Mouse (Mus musculus): ENCODE data around the gene Cdk14. TPM values are rescaled to one million over a fixed set of nuclear protein-coding genes. Genes with fewer than 3 reads are reported as not detected.

The Cdk14 gene
- polyA plus RNA-seq, 1 experiment from 2014 or later: 10.8 TPM

- no peak overlapping the region for H3K4me2 ChIP-seq
- no peak overlapping the region for H3K9ac ChIP-seq
- H3K4me3 ChIP-seq: no peak overlapping the region
- H3K27me3 ChIP-seq (replicated peaks): no peaks in the 10 kb centered on the region
- no peak overlapping the region for H3K27ac ChIP-seq (replicated peaks)
- WGBS: 71% methylated on average over 7 of the region's 7 CpGs
- peaks cover 5% of the 10 kb centered on the region for H3K4me1 ChIP-seq
- no peaks in the 10 kb centered on the region for H3K9me3 ChIP-seq
- ATAC-seq (ENCODE audit: extremely low read depth, insufficient number of reproducible peaks, low FRiP score, low TSS enrichment): no peak
- peaks cover 7% of the 10 kb centered on the region; the same call in 1 of the 2 replicates for H3K36me3 ChIP-seq
Measured at GRCm38 (mm10) chr5:5012521-5013346, 407.4 kb downstream of the Cdk14 start.

GRCm38 (mm10) chr5:5008153-5008745, 411.9 kb downstream of the Cdk14 start:
- H3K4me2 ChIP-seq: no peak overlapping the region
- H3K9me3 ChIP-seq: no peaks in the 10 kb centered on the region
- no peak for ATAC-seq (ENCODE audit: extremely low read depth, insufficient number of reproducible peaks, low FRiP score, low TSS enrichment)
- H3K4me3 ChIP-seq: no peak overlapping the region
- peaks cover 7% of the 10 kb centered on the region; the same call in 1 of the 2 replicates for H3K36me3 ChIP-seq
- no peak overlapping the region for H3K9ac ChIP-seq
- no peaks in the 10 kb centered on the region for H3K27me3 ChIP-seq (replicated peaks)
- H3K27ac ChIP-seq (replicated peaks): no peak overlapping the region
- H3K4me1 ChIP-seq: no peaks in the 10 kb centered on the region
- 80% methylated on average over 4 of the region's 4 CpGs for WGBS

GRCm38 (mm10) chr5:5007489-5008152, 412.5 kb downstream of the Cdk14 start:
- Histone ChIP-seq H3K4me1 (no peaks in the 10 kb centered on the region), H3K27ac (replicated peaks) (no peak overlapping the region), H3K9ac (no peak overlapping the region), H3K27me3 (replicated peaks) (no peaks in the 10 kb centered on the region), H3K9me3 (no peaks in the 10 kb centered on the region), H3K4me3 (no peak overlapping the region), H3K4me2 (no peak overlapping the region), H3K36me3 (peaks cover 7% of the 10 kb centered on the region; the same call in 1 of the 2 replicates)
- 77% methylated on average over 15 of the region's 15 CpGs for WGBS
- ATAC-seq (ENCODE audit: extremely low read depth, insufficient number of reproducible peaks, low FRiP score, low TSS enrichment): no peak

- no peak overlapping the region for H3K4me2 ChIP-seq
- WGBS: 82% methylated on average over 1 of the region's 1 CpGs
- no peak for ATAC-seq (ENCODE audit: extremely low read depth, insufficient number of reproducible peaks, low FRiP score, low TSS enrichment)
- H3K9me3 ChIP-seq: no peaks in the 10 kb centered on the region
- H3K4me3 ChIP-seq: no peak overlapping the region
- no peak overlapping the region for H3K9ac ChIP-seq
- no peaks in the 10 kb centered on the region for H3K27me3 ChIP-seq (replicated peaks)
- no peak overlapping the region for H3K27ac ChIP-seq (replicated peaks)
- no peaks in the 10 kb centered on the region for H3K4me1 ChIP-seq
- peaks cover 7% of the 10 kb centered on the region; the same call in 1 of the 2 replicates for H3K36me3 ChIP-seq
Measured at GRCm38 (mm10) chr5:5005633-5006032, 414.5 kb downstream of the Cdk14 start.

GRCm38 (mm10) chr5:5004740-5005139, 415.4 kb downstream of the Cdk14 start:
- Histone ChIP-seq H3K27me3 (replicated peaks) (no peaks in the 10 kb centered on the region), H3K4me2 (no peak overlapping the region), H3K9ac (no peak overlapping the region), H3K4me1 (no peaks in the 10 kb centered on the region), H3K9me3 (no peaks in the 10 kb centered on the region), H3K4me3 (no peak overlapping the region), H3K27ac (replicated peaks) (no peak overlapping the region), H3K36me3 (peaks cover under 1% of the 10 kb centered on the region; the same call in 1 of the 2 replicates)
- WGBS: 79% methylated on average over 2 of the region's 2 CpGs
- no peak for ATAC-seq (ENCODE audit: extremely low read depth, insufficient number of reproducible peaks, low FRiP score, low TSS enrichment)

GRCm38 (mm10) chr5:4993192-4993601, 426.9 kb downstream of the Cdk14 start:
- H3K27ac ChIP-seq (replicated peaks): no peak overlapping the region
- H3K9ac ChIP-seq: no peak overlapping the region
- H3K27me3 ChIP-seq (replicated peaks): no peaks in the 10 kb centered on the region
- 67% methylated on average over 4 of the region's 4 CpGs for WGBS
- no peaks in the 10 kb centered on the region for H3K36me3 ChIP-seq
- H3K9me3 ChIP-seq: no peaks in the 10 kb centered on the region
- H3K4me1 ChIP-seq: peaks cover 6% of the 10 kb centered on the region; the same call in 1 of the 2 replicates
- no peak overlapping the region for H3K4me3 ChIP-seq
- no peak for ATAC-seq (ENCODE audit: extremely low read depth, insufficient number of reproducible peaks, low FRiP score, low TSS enrichment)
- no peak overlapping the region for H3K4me2 ChIP-seq

GRCm38 (mm10) chr5:4991023-4991422, 429.1 kb downstream of the Cdk14 start:
- Histone ChIP-seq H3K4me2 (no peak overlapping the region), H3K4me3 (no peak overlapping the region), H3K36me3 (no peaks in the 10 kb centered on the region), H3K27ac (replicated peaks) (no peak overlapping the region), H3K4me1 (peaks cover 6% of the 10 kb centered on the region; the same call in 1 of the 2 replicates), H3K9ac (no peak overlapping the region), H3K27me3 (replicated peaks) (no peaks in the 10 kb centered on the region), H3K9me3 (no peaks in the 10 kb centered on the region)
- no peak for ATAC-seq (ENCODE audit: extremely low read depth, insufficient number of reproducible peaks, low FRiP score, low TSS enrichment)
- WGBS: 81% methylated on average over 2 of the region's 2 CpGs

GRCm38 (mm10) chr5:4990237-4990636, 429.9 kb downstream of the Cdk14 start:
- H3K9me3 ChIP-seq: no peaks in the 10 kb centered on the region

GRCm38 (mm10) chr5:4986181-4986580, 433.9 kb downstream of the Cdk14 start:
- Histone ChIP-seq H3K9me3 (no peaks in the 10 kb centered on the region), H3K36me3 (no peaks in the 10 kb centered on the region), H3K4me3 (no peak overlapping the region), H3K27me3 (replicated peaks) (no peaks in the 10 kb centered on the region), H3K27ac (replicated peaks) (no peak overlapping the region), H3K4me1 (peaks cover 6% of the 10 kb centered on the region; the same call in 1 of the 2 replicates), H3K9ac (no peak overlapping the region), H3K4me2 (no peak overlapping the region)
- 78% methylated on average over 2 of the region's 2 CpGs for WGBS
- no peak for ATAC-seq (ENCODE audit: extremely low read depth, insufficient number of reproducible peaks, low FRiP score, low TSS enrichment)

More at GRCm38 (mm10) chr5:4990237-4990636, 429.9 kb downstream of the Cdk14 start:
- WGBS: 61% methylated on average over 5 of the region's 5 CpGs
- H3K27me3 ChIP-seq (replicated peaks): no peaks in the 10 kb centered on the region
- ATAC-seq (ENCODE audit: extremely low read depth, insufficient number of reproducible peaks, low FRiP score, low TSS enrichment): no peak
- no peak overlapping the region for H3K4me3 ChIP-seq
- no peak overlapping the region for H3K9ac ChIP-seq
- H3K4me1 ChIP-seq: peaks cover 6% of the 10 kb centered on the region; the same call in 1 of the 2 replicates
- H3K4me2 ChIP-seq: no peak overlapping the region
- no peaks in the 10 kb centered on the region for H3K36me3 ChIP-seq
- H3K27ac ChIP-seq (replicated peaks): no peak overlapping the region

- Histone ChIP-seq H3K36me3 (no peaks in the 10 kb centered on the region), H3K4me3 (no peak overlapping the region), H3K27ac (replicated peaks) (no peak overlapping the region), H3K9ac (no peak overlapping the region), H3K9me3 (no peaks in the 10 kb centered on the region), H3K4me1 (peaks cover 6% of the 10 kb centered on the region), H3K27me3 (replicated peaks) (no peaks in the 10 kb centered on the region), H3K4me2 (no peak overlapping the region)
- no peak for ATAC-seq (ENCODE audit: extremely low read depth, insufficient number of reproducible peaks, low FRiP score, low TSS enrichment)
- WGBS: 54% methylated on average over 4 of the region's 4 CpGs
Measured at GRCm38 (mm10) chr5:4979551-4979950, 440.6 kb downstream of the Cdk14 start.

GRCm38 (mm10) chr5:4973408-4973807, 446.7 kb downstream of the Cdk14 start:
- WGBS: 86% methylated on average over 1 of the region's 1 CpGs
- Histone ChIP-seq H3K36me3 (no peaks in the 10 kb centered on the region), H3K9me3 (no peaks in the 10 kb centered on the region), H3K27ac (replicated peaks) (no peak overlapping the region), H3K4me2 (no peak overlapping the region), H3K27me3 (replicated peaks) (no peaks in the 10 kb centered on the region), H3K4me3 (no peak overlapping the region), H3K4me1 (no peaks in the 10 kb centered on the region), H3K9ac (no peak overlapping the region)
- ATAC-seq (ENCODE audit: extremely low read depth, insufficient number of reproducible peaks, low FRiP score, low TSS enrichment): no peak

Measured in heart, embryonic 13.5 days (tissue).